Mouse (Mus musculus): ENCODE data around the gene Abhd17a. TPM values are rescaled to one million over a fixed set of nuclear protein-coding genes. Genes with fewer than 3 reads are reported as not detected.

Gene Abhd17a
- total and polyA plus RNA-seq, 2 experiments from 2014 or later: 171 to 389 TPM

GRCm38 (mm10) chr10:80570871-80571836 is 19.0 kb downstream of the Abhd17a start:
- H3K4me3 ChIP-seq (ENCODE audit: low read length): peak overlapping the region; percentile 11
- H3K9ac ChIP-seq (replicated peaks; ENCODE audit: low read length): peak overlapping the region; percentile 35; the same call in 1 of the 2 replicates
- DNase-seq (ENCODE audit: low spot score) (peak; percentile 72), ATAC-seq (peak; percentile 66)
- H3K4me2 ChIP-seq (ENCODE audit: low read depth, low read length): peak overlapping the region; percentile 47
- H3K27ac ChIP-seq: peak overlapping the region; percentile 62
- peaks cover 33% of the 10 kb centered on the region for H3K4me1 ChIP-seq (ENCODE audit: insufficient read depth, low read length)
- no peaks in the 10 kb centered on the region for H3K9me3 ChIP-seq (ENCODE audit: low read length)
- no peaks in the 10 kb centered on the region for H3K27me3 ChIP-seq (ENCODE audit: insufficient read depth, low read length)
- H3K36me3 ChIP-seq (ENCODE audit: insufficient read depth, low read length): peaks cover 6% of the 10 kb centered on the region; the same call in 1 of the 2 replicates
- no peak for TF ChIP-seq CTCF (IDR thresholded peaks at IDR 0.05; ENCODE audit: low read depth)
- WGBS: 18% methylated on average over 28 of the region's 30 CpGs

GRCm38 (mm10) chr10:80570419-80570818 is 19.7 kb downstream of the Abhd17a start:
- no peaks in the 10 kb centered on the region for H3K9me3 ChIP-seq (ENCODE audit: low read length)
- H3K36me3 ChIP-seq (ENCODE audit: insufficient read depth, low read length): peaks cover 6% of the 10 kb centered on the region; the same call in 1 of the 2 replicates
- 82% methylated on average over 10 of the region's 10 CpGs for WGBS
- H3K4me3 ChIP-seq (ENCODE audit: low read length): no peak overlapping the region
- no peak for TF ChIP-seq CTCF (IDR thresholded peaks at IDR 0.05; ENCODE audit: low read depth)
- no peaks in the 10 kb centered on the region for H3K27me3 ChIP-seq (ENCODE audit: insufficient read depth, low read length)
- H3K4me1 ChIP-seq (ENCODE audit: insufficient read depth, low read length): peaks cover 27% of the 10 kb centered on the region
- peak overlapping the region; percentile 35; the same call in 1 of the 2 replicates for H3K9ac ChIP-seq (replicated peaks; ENCODE audit: low read length)
- H3K27ac ChIP-seq: peak overlapping the region; percentile 62
- H3K4me2 ChIP-seq (ENCODE audit: low read depth, low read length): peak overlapping the region; percentile 47; the same call in 1 of the 2 replicates
- DNase-seq (ENCODE audit: low spot score): no peak
- no peak for ATAC-seq

- DNase-seq (ENCODE audit: low spot score) (peak; percentile 18), ATAC-seq (no peak)
- no peaks in the 10 kb centered on the region for H3K9me3 ChIP-seq (ENCODE audit: low read length)
- no peak overlapping the region for H3K9ac ChIP-seq (replicated peaks; ENCODE audit: low read length)
- WGBS: 49% methylated on average over 10 of the region's 10 CpGs
- H3K4me3 ChIP-seq (ENCODE audit: low read length): no peak overlapping the region
- TF ChIP-seq CTCF (IDR thresholded peaks at IDR 0.05; ENCODE audit: low read depth): no peak
- H3K4me2 ChIP-seq (ENCODE audit: low read depth, low read length): no peak overlapping the region
- peaks cover 6% of the 10 kb centered on the region; the same call in 1 of the 2 replicates for H3K36me3 ChIP-seq (ENCODE audit: insufficient read depth, low read length)
- peaks cover 24% of the 10 kb centered on the region for H3K4me1 ChIP-seq (ENCODE audit: insufficient read depth, low read length)
- H3K27me3 ChIP-seq (ENCODE audit: insufficient read depth, low read length): no peaks in the 10 kb centered on the region
- H3K27ac ChIP-seq: no peak overlapping the region
These were observed 20.5 kb downstream of the Abhd17a start for GRCm38 (mm10) chr10:80569664-80570066.

GRCm38 (mm10) chr10:80568876-80569275 is 21.3 kb downstream of the Abhd17a start:
- peaks cover 6% of the 10 kb centered on the region; the same call in 1 of the 2 replicates for H3K36me3 ChIP-seq (ENCODE audit: insufficient read depth, low read length)
- H3K4me1 ChIP-seq (ENCODE audit: insufficient read depth, low read length): peaks cover 18% of the 10 kb centered on the region
- TF ChIP-seq CTCF (IDR thresholded peaks at IDR 0.05; ENCODE audit: low read depth): no peak
- ATAC-seq (no peak), DNase-seq (ENCODE audit: low spot score) (no peak)
- no peaks in the 10 kb centered on the region for H3K27me3 ChIP-seq (ENCODE audit: insufficient read depth, low read length)
- no peak overlapping the region for H3K27ac ChIP-seq
- H3K4me2 ChIP-seq (ENCODE audit: low read depth, low read length): no peak overlapping the region
- H3K9ac ChIP-seq (replicated peaks; ENCODE audit: low read length): no peak overlapping the region
- no peaks in the 10 kb centered on the region for H3K9me3 ChIP-seq (ENCODE audit: low read length)
- no peak overlapping the region for H3K4me3 ChIP-seq (ENCODE audit: low read length)
- WGBS: 95% methylated on average over 29 of the region's 29 CpGs

GRCm38 (mm10) chr10:80566375-80567092 is 23.6 kb downstream of the Abhd17a start:
- H3K4me3 ChIP-seq (ENCODE audit: low read length): no peak overlapping the region
- H3K27me3 ChIP-seq (ENCODE audit: insufficient read depth, low read length): no peaks in the 10 kb centered on the region
- peak overlapping the region; percentile 42; the same call in 1 of the 2 replicates for H3K4me2 ChIP-seq (ENCODE audit: low read depth, low read length)
- no peaks in the 10 kb centered on the region for H3K9me3 ChIP-seq (ENCODE audit: low read length)
- WGBS: 12% methylated on average over 17 of the region's 17 CpGs
- ATAC-seq (peak; percentile 50), DNase-seq (ENCODE audit: low spot score) (peak; percentile 87)
- peak overlapping the region; percentile 46 for H3K27ac ChIP-seq
- TF ChIP-seq CTCF (IDR thresholded peaks at IDR 0.05; ENCODE audit: low read depth): peak; percentile 98
- H3K36me3 ChIP-seq (ENCODE audit: insufficient read depth, low read length): peaks cover 6% of the 10 kb centered on the region; the same call in 1 of the 2 replicates
- no peak overlapping the region for H3K9ac ChIP-seq (replicated peaks; ENCODE audit: low read length)
- peaks cover 14% of the 10 kb centered on the region for H3K4me1 ChIP-seq (ENCODE audit: insufficient read depth, low read length)

GRCm38 (mm10) chr10:80561116-80561944 is 28.8 kb downstream of the Abhd17a start, which contains the start of gene Rexo1:
Rexo1 (minus strand) TSS chr10:80561560.
- ATAC-seq (peak; percentile 88), DNase-seq (ENCODE audit: low spot score) (peak; percentile 97)
- H3K27me3 ChIP-seq (ENCODE audit: insufficient read depth, low read length): no peaks in the 10 kb centered on the region
- H3K4me3 ChIP-seq (ENCODE audit: low read length): peak within 1 kb of the TSS; percentile 100
- H3K36me3 ChIP-seq (ENCODE audit: insufficient read depth, low read length): no peaks in the 10 kb centered on the region
- peak within 1 kb of the TSS; percentile 94 for H3K27ac ChIP-seq
- TF ChIP-seq CTCF (IDR thresholded peaks at IDR 0.05; ENCODE audit: low read depth): peak; percentile 86
- no peaks in the 10 kb centered on the region for H3K9me3 ChIP-seq (ENCODE audit: low read length)
- peak within 1 kb of the TSS; percentile 86 for H3K4me2 ChIP-seq (ENCODE audit: low read depth, low read length)
- peak within 1 kb of the TSS; percentile 98 for H3K9ac ChIP-seq (replicated peaks; ENCODE audit: low read length)
- under 1% methylated on average over 71 of the region's 72 CpGs for WGBS
- H3K4me1 ChIP-seq (ENCODE audit: insufficient read depth, low read length): peaks cover 9% of the 10 kb centered on the region
